Mouse (Mus musculus): ENCODE results near the gene Kirrel3.

Kirrel3 gene

DNA sequence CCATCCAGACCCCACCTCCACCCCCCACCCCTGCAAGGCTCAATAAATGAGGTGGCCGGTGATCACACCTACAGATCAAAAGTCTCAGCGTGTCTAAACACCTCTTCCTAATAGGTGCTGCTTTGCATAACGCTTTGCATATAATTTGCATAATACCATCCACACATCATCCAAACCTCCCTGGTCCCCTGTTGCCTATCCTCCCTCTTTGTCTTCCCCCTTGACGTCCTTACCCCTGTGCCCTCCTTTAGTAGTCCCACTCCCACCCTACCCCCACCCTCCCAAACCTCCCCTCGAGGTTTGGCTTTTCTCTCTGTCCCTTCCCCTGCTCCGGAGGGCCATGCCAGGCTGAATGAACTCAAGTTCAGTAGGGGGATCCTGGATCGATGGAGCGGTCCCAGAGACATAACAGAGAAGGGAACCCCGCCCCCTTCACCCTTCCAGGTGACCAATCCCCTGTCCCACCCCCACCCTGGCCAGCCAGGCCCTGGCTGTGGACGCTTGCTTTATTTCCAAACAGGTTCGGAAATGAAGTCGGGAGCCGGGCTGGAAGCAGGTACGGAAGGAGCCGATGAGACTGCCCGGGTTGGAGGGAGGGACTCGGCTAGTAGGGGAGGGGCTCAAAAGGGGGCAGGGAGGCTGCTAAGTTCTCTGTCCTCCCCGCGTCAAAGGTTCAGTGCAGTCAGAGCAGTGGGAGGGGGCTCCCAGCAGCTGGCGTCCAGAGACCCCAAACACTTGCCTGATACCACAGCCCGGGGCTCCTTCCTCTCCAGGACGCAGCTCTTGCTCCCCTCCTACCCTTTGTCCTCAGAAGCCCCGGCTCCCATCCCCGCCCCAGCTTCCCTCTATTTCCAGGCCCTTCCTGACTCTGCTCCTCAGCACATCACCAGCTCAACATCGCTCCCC lies 539.1 kb downstream of the Kirrel3 start:
- DNase-seq (ENCODE audit: low spot score in 2 of 2): no peak

DNA sequence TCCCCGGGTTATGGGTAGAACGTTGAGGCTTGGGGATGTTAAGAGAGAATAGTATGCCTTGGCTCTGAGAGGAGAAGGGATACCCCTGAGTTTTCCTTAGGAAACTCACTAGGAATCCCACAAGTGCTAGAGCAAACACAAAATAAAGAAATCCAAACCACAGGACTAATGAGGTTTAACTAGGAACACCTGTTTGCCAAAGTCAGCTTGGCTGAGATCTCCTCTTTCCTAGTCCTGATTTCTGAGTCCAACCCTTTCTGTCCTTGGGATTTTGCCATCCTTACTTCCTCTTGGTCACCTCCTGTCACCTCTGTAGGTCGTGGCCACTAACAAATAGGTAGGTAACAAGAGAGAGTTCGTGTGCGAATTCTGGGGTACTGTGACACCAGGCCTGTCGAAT lies 540.6 kb downstream of the Kirrel3 start:
- no peak for DNase-seq (ENCODE audit: low spot score in 2 of 2)

DNA sequence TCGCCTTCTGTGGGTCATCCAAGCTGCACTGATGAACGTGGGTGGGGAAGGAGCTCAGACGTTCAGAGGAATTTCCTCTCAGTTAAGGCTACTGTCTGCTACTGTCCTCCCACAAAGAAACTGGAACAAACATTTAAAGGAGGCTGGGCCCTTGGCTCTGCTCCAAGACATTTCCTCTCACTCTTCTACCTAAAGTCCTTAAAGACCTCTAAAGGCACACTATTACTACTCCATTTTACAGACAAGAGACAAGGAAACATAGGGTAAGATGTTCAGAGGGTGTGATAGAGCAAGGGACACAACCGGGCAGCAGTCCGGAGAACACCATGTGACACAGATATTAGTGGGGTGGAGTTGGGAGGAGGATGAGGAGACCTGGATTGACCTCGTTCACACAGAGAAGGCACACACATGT lies 541.2 kb downstream of the Kirrel3 start:
- peak in 1 of 2 experiments; percentile 31 for DNase-seq (ENCODE audit: low spot score in 2 of 2)

DNA sequence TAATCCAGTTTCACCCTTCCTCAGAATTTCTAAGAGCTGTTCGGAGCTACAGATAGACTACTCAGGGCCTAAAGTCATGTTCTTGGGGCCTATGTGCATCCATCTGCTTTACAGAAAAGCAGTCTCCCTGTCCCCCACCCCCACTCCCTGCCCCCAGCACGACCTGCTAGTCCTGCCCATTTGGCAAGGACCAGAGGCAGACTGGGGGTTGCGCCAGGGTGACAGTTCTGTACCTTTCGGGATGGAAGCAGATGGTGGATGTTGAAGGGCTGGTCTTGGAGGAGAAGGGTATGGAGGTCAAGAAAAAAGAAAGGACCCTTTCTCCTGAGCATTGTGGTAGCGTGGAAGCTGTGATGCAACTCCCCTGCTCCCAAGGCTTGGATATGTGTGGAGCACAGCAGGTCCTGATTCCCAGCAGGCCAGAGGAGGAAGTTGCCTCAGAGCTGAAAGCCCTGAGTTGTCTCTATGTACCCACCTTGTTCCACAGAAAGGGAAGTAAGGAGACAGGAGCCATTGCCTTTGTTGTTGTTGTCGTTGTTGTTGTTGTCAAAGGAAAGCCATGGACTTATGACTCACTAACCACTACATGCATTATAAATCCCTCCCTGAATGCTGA lies 541.8 kb downstream of the Kirrel3 start:
- no peak for DNase-seq (ENCODE audit: low spot score in 2 of 2)

DNA sequence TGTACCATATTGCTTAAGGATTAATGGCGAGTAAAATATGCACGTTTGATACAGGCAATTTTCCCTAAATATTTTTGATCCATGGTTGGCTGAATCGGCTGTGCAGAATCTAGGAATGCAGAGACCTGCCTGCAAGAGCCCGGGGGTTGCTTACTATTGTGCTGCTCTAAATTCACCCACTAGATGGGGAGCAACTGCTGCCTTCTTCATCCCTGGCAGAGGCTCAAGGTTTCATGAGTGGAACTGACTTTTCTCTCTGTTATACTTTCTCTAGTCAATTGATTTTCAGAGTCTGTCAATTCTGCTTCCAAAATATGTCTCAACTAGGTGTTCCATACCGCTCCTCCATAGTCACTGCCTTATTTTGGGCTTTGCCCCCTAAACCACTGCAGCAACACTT lies 545.1 kb downstream of the Kirrel3 start:
- DNase-seq (ENCODE audit: low spot score in 2 of 2): no peak

DNA sequence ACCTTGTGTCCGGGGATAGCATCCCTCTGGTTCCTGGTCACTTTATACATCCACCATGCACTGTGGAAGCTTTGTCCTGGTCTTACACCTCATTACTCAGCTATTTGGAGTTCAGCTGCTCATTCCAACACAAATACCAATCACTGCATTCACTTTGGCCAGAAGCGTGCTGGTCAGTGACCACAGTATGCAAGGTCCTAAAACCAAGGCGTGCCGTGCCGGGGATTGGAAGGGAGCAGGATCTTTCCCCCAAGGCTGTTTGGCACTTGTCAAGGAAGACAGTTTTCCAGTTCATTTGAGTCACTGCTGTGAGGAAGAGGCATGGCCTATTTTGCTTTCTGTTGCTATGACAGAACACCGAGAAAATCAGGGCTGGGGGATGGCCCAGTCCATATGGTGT lies 546.8 kb downstream of the Kirrel3 start:
- no peak for DNase-seq (ENCODE audit: low spot score in 2 of 2)

DNA sequence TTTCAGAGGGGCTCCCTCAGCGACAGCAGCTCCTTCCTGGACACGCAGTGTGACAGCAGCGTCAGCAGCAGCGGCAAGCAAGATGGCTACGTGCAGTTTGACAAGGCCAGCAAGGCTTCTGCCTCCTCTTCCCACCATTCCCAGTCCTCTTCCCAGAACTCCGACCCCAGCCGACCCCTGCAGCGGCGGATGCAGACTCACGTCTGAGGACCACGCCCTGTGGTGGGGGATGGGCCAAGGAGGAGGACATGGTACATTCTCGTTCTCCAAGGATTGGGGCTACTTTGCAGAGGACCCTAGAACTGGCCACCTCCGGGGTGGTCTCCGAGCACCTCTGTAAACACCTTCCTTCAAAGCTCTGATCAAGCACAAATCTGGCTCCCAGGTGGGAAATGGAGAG lies 549.4 kb downstream of the Kirrel3 start:
- DNase-seq (ENCODE audit: low spot score in 2 of 2): no peak

DNA sequence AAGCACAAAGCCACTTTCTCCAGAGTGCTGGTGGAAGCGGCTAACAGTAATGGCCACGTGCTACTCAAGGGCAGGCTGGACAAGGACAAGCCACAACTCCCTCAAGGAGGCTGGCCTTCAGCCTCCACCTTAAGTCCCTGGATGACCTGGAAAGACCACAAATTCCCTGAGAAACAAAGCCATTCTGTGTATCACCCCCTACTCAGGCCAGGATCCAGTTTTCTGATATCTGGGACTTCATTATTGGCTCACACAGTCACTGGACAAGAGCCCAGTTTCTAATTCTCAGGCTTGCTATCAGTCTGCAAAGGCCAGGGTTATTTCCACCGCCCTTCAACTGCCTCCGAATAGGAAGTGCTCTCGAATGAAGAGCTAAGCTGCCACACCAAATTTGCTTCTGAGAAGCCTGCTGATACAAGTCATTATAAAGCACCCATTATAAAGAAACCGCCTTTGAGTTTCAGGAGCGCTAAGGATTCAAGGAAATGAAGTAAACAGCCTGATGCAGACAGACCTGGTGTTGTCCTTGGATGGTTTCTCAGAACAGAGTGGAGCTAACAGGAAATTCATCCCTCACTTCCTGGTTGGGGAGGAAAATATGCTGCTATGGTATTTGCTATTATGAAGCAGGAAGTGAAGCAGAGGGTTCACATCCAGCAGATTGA lies 553.4 kb downstream of the Kirrel3 start:
- DNase-seq (ENCODE audit: low spot score in 2 of 2): no peak

DNA sequence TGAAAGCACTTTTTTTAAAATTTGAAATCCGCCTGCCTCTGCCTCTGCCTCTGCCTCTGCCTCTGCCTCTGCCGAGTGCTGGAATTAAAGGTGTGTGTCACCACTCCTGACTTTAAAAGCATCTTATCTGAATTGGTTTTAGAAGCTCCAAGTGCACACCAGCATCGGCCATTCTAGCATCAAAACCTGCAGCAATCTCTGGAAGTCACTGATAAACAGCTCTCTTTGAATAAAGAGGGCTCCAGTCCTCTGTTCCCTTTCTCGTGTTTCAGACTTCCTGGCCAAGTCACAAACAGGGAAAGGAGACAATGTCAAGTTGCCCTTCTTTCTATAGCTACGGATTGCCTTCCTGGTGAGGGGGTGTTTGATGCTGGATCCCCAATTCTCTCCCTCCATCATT lies 554.2 kb downstream of the Kirrel3 start:
- DNase-seq (ENCODE audit: low spot score in 2 of 2): no peak

DNA sequence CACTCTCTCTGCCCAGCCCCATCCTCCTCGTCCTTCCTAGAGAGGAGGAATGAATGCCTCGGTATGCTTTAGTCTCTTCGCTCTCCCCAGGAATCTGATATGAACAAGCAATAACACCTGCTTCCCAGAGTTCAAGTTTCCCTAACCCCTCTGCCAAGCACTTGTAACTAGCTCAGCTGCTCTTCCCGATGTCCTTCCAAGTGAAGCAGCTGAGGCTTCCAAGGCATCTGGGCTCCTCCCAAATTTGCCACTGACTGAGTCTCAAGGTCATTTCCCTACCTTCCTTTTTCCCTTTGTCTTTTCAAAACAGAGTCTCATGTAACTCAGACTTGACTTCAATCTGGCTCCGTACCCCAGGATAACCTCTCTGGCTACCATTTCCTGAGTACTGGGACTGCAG lies 555.8 kb downstream of the Kirrel3 start:
- DNase-seq (ENCODE audit: low spot score in 2 of 2): no peak

DNA sequence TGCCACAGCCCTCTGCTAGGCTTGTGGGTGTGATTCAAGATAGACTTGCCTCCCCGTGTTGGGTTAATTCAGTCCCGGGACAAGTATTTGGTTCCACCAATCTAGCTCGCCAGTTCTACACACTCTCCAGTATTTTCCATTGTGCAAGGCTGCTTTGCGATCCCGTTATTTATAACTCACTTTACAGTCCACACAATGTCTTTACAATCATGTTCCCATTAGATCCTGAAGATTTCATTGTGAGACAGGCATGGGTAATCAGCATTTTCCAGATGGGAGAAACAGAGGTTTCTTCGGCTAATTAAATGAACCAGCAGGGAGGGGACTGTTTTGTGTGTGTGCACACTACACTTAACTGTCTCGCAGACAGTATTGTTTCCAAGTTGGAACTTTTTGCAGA lies 557.9 kb downstream of the Kirrel3 start:
- no peak for DNase-seq (ENCODE audit: low spot score in 2 of 2)

DNA sequence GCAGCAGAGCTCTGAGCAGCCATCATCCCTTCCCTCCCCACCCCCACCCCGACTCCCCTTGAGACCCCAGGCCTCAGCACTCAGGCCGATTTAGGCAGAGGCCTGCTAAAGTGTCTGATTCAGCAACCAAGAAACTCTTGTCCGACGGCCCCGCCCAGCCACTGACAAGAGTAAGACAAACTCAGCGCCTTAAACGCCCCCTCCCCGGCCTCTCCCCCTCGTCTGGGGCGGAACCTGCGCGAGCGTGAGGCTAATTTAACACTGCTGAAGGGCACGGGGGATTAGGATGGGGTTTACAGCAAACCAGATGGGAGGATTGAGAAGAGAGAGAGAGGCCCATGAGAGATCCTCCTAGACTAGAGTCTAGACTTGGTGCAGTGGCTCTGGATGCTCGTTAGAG lies 558.8 kb downstream of the Kirrel3 start:
- peak in 1 of 2 experiments; percentile 0 for DNase-seq (ENCODE audit: low spot score in 2 of 2)

DNA sequence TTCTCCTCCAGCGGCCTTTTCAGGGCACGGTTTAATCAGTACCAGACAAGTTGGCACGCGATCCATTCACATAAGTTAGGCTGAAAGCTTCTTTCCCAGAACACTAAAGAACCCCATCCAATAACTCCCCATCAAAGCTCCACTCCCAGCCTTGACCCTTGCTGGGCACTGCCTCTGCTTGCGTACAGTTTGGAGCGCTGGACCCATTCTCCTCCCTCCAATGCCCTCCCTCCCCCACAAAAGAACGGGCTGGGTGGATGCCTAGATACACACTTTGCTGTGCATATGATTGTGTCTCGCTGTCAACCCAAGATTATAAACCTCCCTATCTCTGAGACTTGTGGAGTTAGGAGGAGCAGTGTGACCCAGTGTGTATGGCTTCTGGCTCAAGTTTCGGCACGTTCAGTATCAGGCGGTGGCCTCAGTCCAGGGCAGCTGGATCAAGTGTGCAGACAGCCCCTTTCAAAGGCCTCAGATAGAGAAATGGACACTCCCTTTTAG lies 559.4 kb downstream of the Kirrel3 start:
- no peak for DNase-seq (ENCODE audit: low spot score in 2 of 2)

DNA sequence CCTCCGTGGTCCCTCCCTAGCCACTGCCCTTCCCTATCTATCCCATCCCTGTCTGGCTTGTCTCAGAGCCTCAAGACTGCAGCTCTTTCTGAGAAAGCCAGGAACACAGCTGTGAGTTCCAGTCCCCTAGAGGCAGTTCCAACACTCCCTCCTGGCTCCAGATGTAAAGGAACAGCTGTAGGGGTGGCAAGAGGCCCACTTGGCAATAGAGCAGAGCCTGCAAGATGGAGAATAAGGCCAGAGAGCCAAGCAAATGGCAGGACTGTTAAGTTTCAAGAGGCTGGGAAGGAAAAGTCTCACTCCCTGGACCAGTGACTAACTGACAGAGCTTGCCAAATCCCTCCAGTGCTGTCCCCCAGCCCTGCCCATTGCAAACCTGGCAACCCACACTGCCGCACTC lies 560.1 kb downstream of the Kirrel3 start:
- DNase-seq (ENCODE audit: low spot score in 2 of 2): no peak

DNA sequence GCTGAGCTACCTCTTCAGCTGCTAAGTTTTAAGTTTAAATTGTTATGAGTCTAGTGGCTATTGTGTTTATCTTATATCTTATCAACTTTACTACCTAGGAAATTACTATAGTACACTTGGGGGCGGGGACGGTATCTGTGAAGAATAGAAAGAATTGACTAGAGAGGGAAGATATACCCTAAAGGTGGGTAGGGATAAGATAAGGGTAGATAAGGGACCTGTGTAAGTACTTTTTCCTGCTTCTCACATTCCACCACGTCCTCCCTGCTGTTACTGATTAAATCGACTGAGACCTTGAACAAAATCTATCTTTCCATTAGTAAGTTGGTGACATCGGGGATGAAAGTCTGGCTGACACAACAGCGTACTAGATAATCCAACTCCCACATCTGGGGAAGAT lies 562.8 kb downstream of the Kirrel3 start:
- DNase-seq (ENCODE audit: low spot score in 2 of 2): no peak

DNA sequence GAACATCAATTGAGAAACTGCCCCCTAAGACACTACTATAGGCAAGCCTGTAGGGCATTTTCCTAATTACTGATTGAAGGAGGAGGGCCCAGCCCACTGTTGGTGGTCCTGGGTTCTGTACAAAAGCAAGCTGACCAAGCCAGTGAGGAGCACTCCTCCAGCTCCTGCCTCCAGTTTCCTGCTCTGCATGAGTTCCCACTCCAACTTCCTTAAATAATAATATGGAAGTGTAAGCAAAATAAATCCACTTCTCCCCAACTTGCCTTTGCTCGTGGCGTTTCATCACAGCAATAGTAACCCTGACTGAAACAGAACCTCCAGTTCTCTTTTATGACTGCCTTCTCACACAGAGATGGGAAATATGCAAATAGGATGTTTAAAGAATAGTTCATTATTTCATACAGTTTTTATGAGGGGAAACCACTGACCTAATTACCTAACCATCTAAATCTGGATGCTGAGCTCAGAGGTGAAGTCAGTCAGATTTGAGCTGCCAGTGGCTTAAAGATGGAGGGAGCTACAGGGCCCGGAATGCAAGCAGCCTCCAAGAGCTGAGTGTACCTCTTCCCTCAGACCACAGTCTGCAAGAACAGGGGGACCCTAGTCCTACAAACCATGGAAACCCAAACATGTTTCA lies 564.3 kb downstream of the Kirrel3 start:
- DNase-seq (ENCODE audit: low spot score in 2 of 2): no peak

DNA sequence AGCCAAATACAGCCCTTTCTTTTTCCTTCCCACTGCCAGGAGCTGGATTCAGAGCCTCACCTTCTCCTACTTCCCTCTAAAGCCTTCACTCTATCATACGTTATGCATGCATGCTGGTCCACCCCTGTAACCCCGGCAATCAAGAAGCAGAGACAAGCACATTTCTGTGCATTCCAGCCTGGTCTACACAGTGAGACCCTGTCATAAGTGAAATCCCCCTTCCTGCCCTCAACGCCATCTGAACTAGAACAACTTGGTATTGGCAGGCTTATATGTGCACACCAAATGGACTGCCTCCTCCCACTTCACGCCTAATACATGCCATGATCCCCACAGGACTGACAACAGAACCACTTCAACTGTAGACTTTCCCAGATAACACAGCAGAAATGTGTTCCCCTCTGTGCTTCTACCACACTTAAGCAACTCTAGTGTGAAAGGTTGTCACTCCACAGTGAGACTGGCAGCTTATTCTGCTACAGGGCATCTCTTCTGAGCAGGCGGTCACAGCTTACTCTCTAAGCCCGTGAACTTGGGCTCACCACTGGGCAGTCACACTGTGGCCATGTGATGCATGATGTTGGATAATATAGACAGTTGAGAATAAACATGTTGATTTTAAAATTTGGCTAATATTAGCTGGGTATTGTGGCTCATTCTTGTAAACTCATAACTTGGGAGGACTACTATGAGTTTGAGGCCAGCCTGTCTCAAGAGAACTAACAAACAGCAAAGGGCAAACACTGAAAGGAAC lies 565.2 kb downstream of the Kirrel3 start:
- no peak for DNase-seq (ENCODE audit: low spot score in 2 of 2)

DNA sequence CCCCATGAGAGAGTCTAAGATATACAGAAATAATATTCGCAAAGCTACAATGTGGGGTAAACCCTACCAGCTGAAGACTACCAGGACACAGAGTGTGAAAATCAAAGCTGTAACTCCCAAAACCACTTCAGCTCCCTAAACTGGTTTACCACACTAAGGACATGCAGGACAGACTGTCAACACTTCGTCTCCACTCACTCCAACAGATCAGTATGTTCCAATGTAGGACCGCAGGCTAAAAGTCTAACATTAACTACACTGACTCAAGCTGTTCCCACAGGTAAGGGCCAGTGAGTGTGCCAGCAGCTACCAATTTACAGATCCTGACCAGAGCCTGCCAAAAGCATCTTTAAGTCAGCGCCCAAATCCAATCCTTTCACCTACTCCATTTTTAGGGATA lies 566.0 kb downstream of the Kirrel3 start:
- no peak for DNase-seq (ENCODE audit: low spot score in 2 of 2)

DNA sequence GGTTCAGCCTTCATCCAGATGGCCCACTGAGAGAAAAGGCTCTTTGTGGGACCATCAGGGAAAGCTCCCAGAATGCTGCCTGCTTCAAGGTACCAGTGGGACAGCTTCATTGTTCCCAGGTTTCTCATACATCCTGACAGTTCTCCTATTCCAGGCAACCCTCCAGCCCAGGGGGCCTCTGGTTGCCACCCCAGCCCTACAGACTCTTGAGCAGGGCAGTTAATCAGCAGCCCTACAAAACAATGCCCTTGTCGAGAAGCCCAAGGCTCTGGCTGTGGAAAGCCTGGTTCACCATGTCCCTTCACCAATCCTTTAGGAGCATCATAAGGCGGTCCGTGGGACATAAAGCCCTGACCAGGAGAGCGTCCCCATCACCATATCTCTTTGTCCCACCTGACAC lies 567.0 kb downstream of the Kirrel3 start:
- DNase-seq (ENCODE audit: low spot score in 2 of 2): no peak

DNA sequence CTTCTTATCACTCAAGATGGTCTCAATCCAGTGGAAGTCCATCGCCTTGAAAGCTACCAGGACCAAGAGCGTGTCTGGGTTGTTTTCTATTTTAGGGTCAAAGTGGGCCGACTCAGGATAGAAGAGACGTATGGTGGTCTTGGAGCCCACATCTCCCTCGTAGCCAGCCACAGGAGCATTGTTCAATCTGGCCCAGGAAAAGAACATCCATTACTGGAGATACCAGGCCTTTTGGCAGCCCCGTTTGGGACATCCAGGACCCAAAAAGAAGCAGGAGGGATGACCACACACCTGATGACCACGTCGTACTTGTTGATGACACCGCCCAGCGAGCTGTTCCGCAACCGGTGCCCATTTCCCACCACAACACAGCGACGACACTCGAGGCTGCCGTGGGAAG lies 567.4 kb downstream of the Kirrel3 start:
- no peak for DNase-seq (ENCODE audit: low spot score in 2 of 2)

DNA sequence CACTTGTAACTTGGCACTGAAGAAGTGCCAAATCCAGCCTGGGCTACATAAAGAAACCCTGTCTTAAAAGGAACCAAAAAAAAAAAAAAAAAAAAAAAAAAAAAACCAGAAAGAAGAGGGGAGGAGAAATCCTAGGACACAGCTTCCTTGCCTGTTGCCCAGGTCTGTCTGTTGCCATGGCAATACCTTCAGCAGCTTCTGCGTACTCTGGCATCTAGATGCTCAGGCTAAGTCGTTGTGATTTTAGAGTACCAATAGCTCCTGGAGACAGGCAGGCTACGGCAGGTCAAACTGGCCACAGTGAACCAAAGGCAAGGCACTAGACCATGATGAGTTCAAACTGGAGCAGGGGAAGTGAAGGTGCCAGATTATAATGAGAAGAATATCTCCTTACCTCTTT lies 568.0 kb downstream of the Kirrel3 start:
- no peak for DNase-seq (ENCODE audit: low spot score in 2 of 2)

Data from right cerebral cortex, postnatal 36 days (tissue).